Mouse (Mus musculus) neural tube, embryonic 13.5 days (tissue): Measurements from ENCODE around the gene Mroh9. TPM values are rescaled to one million over a fixed set of nuclear protein-coding genes. Genes with fewer than 3 reads are reported as not detected.

Experiments
- ATAC-seq: fragments of 200-750 bp; cut with Nextera tagmentation; 2 replicates; pipeline ENCODE4 v1.8.0; 2017; ENCODE audit warnings: low read depth, mild to moderate bottlenecking, moderate TSS enrichment, moderate library complexity
- H3K27ac ChIP-seq: fragments of 300-500 bp; sonication (generic); replicated peaks from 2 replicates; pipeline ENCODE4 v1.5.1; 2015; ENCODE audit warnings: moderate library complexity, mild to moderate bottlenecking, inconsistent platforms
- H3K27me3 ChIP-seq: fragments of 300-500 bp; sonication (generic); 2 replicates; pipeline ENCODE4 v1.6.1; 2015; ENCODE audit warnings: mild to moderate bottlenecking, inconsistent platforms
- H3K36me3 ChIP-seq: fragments of 300-500 bp; sonication (generic); 2 replicates; pipeline ENCODE4 v1.6.1; 2015; ENCODE audit warnings: mild to moderate bottlenecking, inconsistent platforms
- H3K4me1 ChIP-seq: fragments of 300-500 bp; sonication (generic); replicated peaks from 2 replicates; pipeline ENCODE4 v1.6.1; 2015; ENCODE audit warnings: inconsistent platforms
- H3K4me2 ChIP-seq: fragments of 300-500 bp; sonication (generic); 2 replicates; pipeline ENCODE4 v1.6.1; 2015; ENCODE audit warnings: inconsistent platforms, mild to moderate bottlenecking, moderate library complexity
- H3K4me3 ChIP-seq: fragments of 300-500 bp; sonication (generic); 2 replicates; pipeline ENCODE4 v1.5.1; 2015; ENCODE audit warnings: mild to moderate bottlenecking, inconsistent platforms
- H3K9ac ChIP-seq: fragments of 300-500 bp; sonication (generic); 2 replicates; pipeline ENCODE4 v1.6.1; 2015; ENCODE audit warnings: moderate library complexity, mild to moderate bottlenecking, inconsistent platforms
- H3K9me3 ChIP-seq: fragments of 300-500 bp; sonication (generic); 2 replicates; pipeline ENCODE4 v1.6.1; 2016; ENCODE audit warnings: inconsistent platforms
- WGBS: fragments of 180-500 bp; shearing (Covaris S2); methylation state at CpG from one replicate; pipeline ENCODE4 v1.1.7; 2015; 5-methylcytosine and 5-hydroxymethylcytosine counted together
- polyA plus RNA-seq: library from polyadenylated mRNA; unstranded; fragments of >200 nt; fragmentation: Nextera tagmentation; extraction: Ambion mirVana; gene quantifications from 2 replicates; pipeline ENCODE4 v1.2.1, GENCODE M21; 2015

The Mroh9 gene
- polyA plus RNA-seq, 1 experiment from 2014 or later = not detected

DNA sequence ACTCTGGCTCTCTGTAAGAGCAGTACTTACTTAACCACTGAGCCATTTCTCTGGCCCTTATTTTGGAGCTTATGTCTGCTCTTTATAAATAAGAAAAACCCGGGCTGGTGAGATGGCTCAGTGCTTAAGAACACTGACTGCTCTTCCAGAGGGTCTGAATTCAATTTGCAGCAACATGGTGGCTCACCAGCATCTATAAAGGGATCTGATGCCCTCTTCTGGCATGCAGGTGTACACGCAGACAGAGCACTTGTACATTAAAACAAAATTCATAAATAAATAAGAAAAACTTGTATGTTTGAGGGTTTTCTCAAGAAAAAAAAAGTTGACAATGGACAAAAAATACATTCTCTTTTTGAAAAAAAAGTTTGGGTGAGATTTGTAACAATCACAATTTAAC is 28.1 kb downstream of the Mroh9 start:
- H3K4me1 ChIP-seq = no peaks in the 10 kb centered on the region
- H3K27me3 ChIP-seq = no peaks in the 10 kb centered on the region
- H3K36me3 ChIP-seq = no peaks in the 10 kb centered on the region
- H3K4me2 ChIP-seq = no peak overlapping the region
- WGBS = 37% methylated on average over 2 of the region's 2 CpGs
- no peak overlapping the region for H3K9ac ChIP-seq
- no peak for ATAC-seq
- H3K9me3 ChIP-seq = no peaks in the 10 kb centered on the region
- H3K4me3 ChIP-seq = no peak overlapping the region
- no peak overlapping the region for H3K27ac ChIP-seq

DNA sequence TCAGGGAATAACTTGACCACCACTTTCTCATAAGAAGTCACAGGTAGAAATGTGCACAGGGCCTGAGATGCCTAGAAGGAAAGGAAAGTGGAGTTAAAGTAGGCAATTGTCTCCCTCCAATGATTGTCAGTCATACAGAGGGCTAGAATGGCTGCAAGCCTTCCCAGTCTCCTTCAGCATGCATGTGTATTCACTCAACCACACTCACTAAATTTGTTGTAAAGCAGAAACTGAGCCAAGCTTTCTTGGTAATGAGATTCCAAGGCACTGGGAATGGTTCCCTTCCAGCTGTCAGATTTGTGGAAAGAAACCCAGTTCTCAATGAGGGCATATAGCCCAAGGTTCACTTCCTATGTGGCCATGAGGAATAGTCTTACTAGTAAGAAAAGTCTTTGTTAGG is 29.8 kb downstream of the Mroh9 start:
- no peak overlapping the region for H3K4me3 ChIP-seq
- H3K27me3 ChIP-seq = no peaks in the 10 kb centered on the region
- no peaks in the 10 kb centered on the region for H3K36me3 ChIP-seq
- no peaks in the 10 kb centered on the region for H3K4me1 ChIP-seq
- H3K9ac ChIP-seq = no peak overlapping the region
- no peaks in the 10 kb centered on the region for H3K9me3 ChIP-seq
- no peak overlapping the region for H3K27ac ChIP-seq
- no peak for ATAC-seq
- no peak overlapping the region for H3K4me2 ChIP-seq

DNA sequence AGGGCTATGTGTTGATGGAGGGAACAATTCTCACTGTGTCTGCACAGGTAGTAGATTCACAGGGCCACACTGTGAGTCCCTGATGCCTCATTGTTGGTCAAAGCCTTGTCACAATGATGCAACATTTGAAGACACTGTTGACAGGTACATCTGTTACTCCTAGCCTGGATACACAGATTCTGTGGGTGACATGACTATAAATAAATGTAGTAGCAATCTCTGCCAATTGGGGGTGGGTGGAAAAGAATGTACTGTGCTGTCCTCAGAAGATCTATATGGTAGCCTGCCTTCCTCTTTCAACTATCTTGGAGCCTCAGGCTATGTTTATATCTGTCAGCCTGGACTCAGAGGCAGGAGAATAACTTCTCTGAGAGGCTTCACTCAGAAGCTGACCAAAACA is 62.4 kb downstream of the Mroh9 start:
- no peak for ATAC-seq
- Histone ChIP-seq H3K27me3 (no peaks in the 10 kb centered on the region), H3K27ac (no peak overlapping the region), H3K36me3 (no peaks in the 10 kb centered on the region), H3K9ac (no peak overlapping the region), H3K4me1 (no peaks in the 10 kb centered on the region), H3K4me2 (no peak overlapping the region), H3K9me3 (no peaks in the 10 kb centered on the region), H3K4me3 (no peak overlapping the region)

DNA sequence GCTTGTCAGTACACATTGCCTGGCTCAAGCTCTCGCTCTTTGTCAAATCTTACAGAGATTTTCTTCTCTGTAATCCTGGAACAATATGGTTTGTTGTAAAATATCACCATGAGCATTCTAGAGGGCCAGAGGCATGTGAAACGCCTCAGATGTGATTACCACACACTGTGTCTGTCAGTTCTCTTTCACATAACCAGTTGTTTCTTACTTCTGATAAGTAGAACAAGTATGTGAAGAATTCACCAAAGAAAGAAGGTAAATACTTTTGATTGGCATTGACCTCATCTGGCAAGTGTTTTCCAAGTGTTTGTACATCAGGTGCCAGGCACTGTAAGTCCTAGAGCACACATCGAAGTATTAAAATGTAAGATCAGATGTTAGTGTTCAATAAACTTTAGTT is 76.2 kb downstream of the Mroh9 start:
- Histone ChIP-seq H3K27me3 (no peaks in the 10 kb centered on the region), H3K9me3 (no peaks in the 10 kb centered on the region), H3K9ac (no peak overlapping the region), H3K4me1 (no peaks in the 10 kb centered on the region), H3K4me2 (no peak overlapping the region), H3K4me3 (no peak overlapping the region), H3K36me3 (no peaks in the 10 kb centered on the region), H3K27ac (no peak overlapping the region)
- WGBS = 81% methylated on average over 3 of the region's 3 CpGs
- no peak for ATAC-seq

GRCm38 (mm10) chr1:163003496-163003895 is 82.0 kb downstream of the Mroh9 start:
- no peak overlapping the region for H3K27ac ChIP-seq
- no peak overlapping the region for H3K9ac ChIP-seq
- H3K4me3 ChIP-seq = no peak overlapping the region
- ATAC-seq = no peak
- no peaks in the 10 kb centered on the region for H3K4me1 ChIP-seq
- no peaks in the 10 kb centered on the region for H3K27me3 ChIP-seq
- no peaks in the 10 kb centered on the region for H3K9me3 ChIP-seq
- H3K4me2 ChIP-seq = no peak overlapping the region
- no peaks in the 10 kb centered on the region for H3K36me3 ChIP-seq
- WGBS = 91% methylated on average over 2 of the region's 2 CpGs

DNA sequence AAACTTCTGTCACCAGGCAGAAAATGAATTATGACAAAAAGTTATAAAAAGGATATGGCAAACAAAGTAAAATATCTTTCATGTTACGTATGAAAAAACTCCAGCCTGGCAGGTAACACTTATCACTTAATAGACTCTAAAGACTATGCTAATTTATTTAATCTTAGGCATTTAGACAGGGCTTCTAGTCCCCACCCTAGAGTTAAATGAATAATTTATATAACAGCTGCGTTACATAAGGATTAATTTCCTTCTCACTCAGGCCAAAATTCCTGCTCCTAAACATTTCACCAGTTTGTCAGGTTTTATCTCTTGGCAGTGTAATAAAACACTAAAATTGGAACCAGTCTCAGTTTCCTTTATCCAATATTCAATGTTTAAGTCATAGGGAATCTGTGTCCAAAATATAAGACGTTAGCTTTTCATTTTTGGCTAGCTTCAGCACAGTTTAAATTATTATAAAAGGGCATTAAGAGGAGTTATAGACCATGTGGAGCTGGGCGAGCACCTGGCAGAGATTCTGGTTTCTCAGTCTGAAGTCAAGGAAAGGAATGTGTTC is 84.1 kb downstream of the Mroh9 start:
- Histone ChIP-seq H3K27ac (no peak overlapping the region), H3K4me1 (no peaks in the 10 kb centered on the region), H3K27me3 (no peaks in the 10 kb centered on the region), H3K9ac (no peak overlapping the region), H3K36me3 (no peaks in the 10 kb centered on the region), H3K4me2 (no peak overlapping the region), H3K4me3 (no peak overlapping the region), H3K9me3 (no peaks in the 10 kb centered on the region)
- 75% methylated on average over 4 of the region's 4 CpGs for WGBS
- ATAC-seq = no peak

- Histone ChIP-seq H3K36me3 (no peaks in the 10 kb centered on the region), H3K4me2 (no peak overlapping the region), H3K27ac (no peak overlapping the region), H3K9me3 (no peaks in the 10 kb centered on the region), H3K9ac (no peak overlapping the region), H3K4me1 (no peaks in the 10 kb centered on the region), H3K27me3 (no peaks in the 10 kb centered on the region), H3K4me3 (no peak overlapping the region)
- no peak for ATAC-seq
- 96% methylated on average over 3 of the region's 3 CpGs for WGBS
Observed at GRCm38 (mm10) chr1:162987546-162987945, 97.9 kb downstream of the Mroh9 start.

GRCm38 (mm10) chr1:162986777-162987176 is 98.7 kb downstream of the Mroh9 start:
- ATAC-seq = no peak
- no peaks in the 10 kb centered on the region for H3K27me3 ChIP-seq
- H3K4me1 ChIP-seq = no peaks in the 10 kb centered on the region
- H3K27ac ChIP-seq = no peak overlapping the region
- no peak overlapping the region for H3K4me2 ChIP-seq
- H3K9me3 ChIP-seq = no peaks in the 10 kb centered on the region
- no peak overlapping the region for H3K4me3 ChIP-seq
- no peak overlapping the region for H3K9ac ChIP-seq
- WGBS = 92% methylated on average over 1 of the region's 1 CpGs
- no peaks in the 10 kb centered on the region for H3K36me3 ChIP-seq

DNA sequence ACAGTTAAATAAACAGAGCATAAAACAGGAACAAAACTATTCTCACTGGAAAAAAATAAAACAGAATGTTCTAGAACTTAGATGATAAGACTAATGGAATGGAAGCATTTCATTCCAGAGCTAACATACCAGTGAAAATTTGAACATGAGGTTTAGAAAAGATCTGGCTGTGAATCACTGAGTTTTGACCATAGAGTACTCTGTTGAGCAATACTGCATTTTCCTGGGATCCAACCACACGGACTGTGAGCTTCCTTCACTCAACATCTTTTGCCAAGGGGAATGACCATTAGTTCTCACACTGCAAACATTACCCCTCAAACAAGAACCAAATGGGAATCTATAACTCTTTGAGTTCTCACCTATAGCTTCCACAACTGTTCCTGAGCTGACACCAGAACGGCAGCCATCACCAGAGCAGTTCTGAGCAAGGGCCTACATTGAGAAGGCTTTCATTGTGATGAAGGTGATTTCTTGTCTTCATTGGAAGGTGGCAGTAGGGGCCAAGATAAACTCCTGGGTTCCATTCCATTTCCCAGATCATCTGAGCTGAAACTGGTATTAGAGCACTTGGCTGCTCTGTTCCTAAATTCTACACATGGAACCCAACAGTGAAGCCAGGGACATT is 99.2 kb downstream of the Mroh9 start:
- Histone ChIP-seq H3K36me3 (no peaks in the 10 kb centered on the region), H3K27ac (no peak overlapping the region), H3K4me2 (no peak overlapping the region), H3K27me3 (no peaks in the 10 kb centered on the region), H3K4me3 (no peak overlapping the region), H3K4me1 (no peaks in the 10 kb centered on the region), H3K9ac (no peak overlapping the region), H3K9me3 (no peaks in the 10 kb centered on the region)
- ATAC-seq = no peak
- 91% methylated on average over 2 of the region's 2 CpGs for WGBS

- Histone ChIP-seq H3K4me2 (no peak within 1 kb of the TSS), H3K4me3 (no peak within 1 kb of the TSS), H3K27ac (no peak within 1 kb of the TSS), H3K36me3 (no peaks in the 10 kb centered on the region), H3K9ac (no peak within 1 kb of the TSS), H3K4me1 (no peaks in the 10 kb centered on the region), H3K27me3 (no peaks in the 10 kb centered on the region), H3K9me3 (no peaks in the 10 kb centered on the region)
- ATAC-seq = no peak
- WGBS = 93% methylated on average over 1 of the region's 1 CpGs
Observed at GRCm38 (mm10) chr1:162984428-162984827, 101.0 kb downstream of the Mroh9 start, which contains the start of gene Fmo3. Fmo3 (minus strand) TSS chr1:162984528.

Other genes starting within 250 kb of the Mroh9 start
- gene Fmo1, start 219.1 kb downstream of the Mroh9 start, polyA plus RNA-seq = 21.0 and 22.9 TPM in 2 replicates
- gene Fmo2, start 186.9 kb downstream of the Mroh9 start, polyA plus RNA-seq = 0.91 and 2.2 TPM in 2 replicates
- gene Fmo6, start 148.2 kb downstream of the Mroh9 start, polyA plus RNA-seq = not detected in 2 replicates
- gene Fmo3, start 101.1 kb downstream of the Mroh9 start, polyA plus RNA-seq = not detected in 2 replicates
- 5.6 and 13.7 TPM in 2 replicates for gene Prrx1, start 228.0 kb upstream of the Mroh9 start, polyA plus RNA-seq